Mouse (Mus musculus) macrophage (primary cell): ENCODE measurements around the gene Pros1. TPM values are rescaled to one million over a fixed set of nuclear protein-coding genes. Genes with fewer than 3 reads are reported as not detected.

Source experiments
- H3K27ac ChIP-seq: fragments of 350-480 bp; formaldehyde crosslinking; 2 replicates; pipeline ENCODE4 v1.9.0; 2021
- H3K36me3 ChIP-seq: fragments of 350-480 bp; formaldehyde crosslinking; 2 replicates; pipeline ENCODE4 v1.9.0; 2021; ENCODE audit errors: inconsistent target
- H3K4me3 ChIP-seq: fragments of 350-480 bp; formaldehyde crosslinking; 2 replicates; pipeline ENCODE4 v1.9.0; 2021; ENCODE audit errors: inconsistent target
- H3K79me2 ChIP-seq: fragments of 350-480 bp; formaldehyde crosslinking; 2 replicates; pipeline ENCODE4 v1.9.0; 2021; ENCODE audit errors: inconsistent target
- WGBS: methylation state at CpG from one replicate; pipeline ENCODE4 v1.1.7; 2026; ENCODE audit warnings: inconsistent platforms; ENCODE audit not compliant: missing documents; 5-methylcytosine and 5-hydroxymethylcytosine counted together
- polyA plus RNA-seq: library from polyadenylated mRNA; stranded (reverse); fragments of 250-400 nt; gene quantifications from 3 replicates; pipeline ENCODE4 v1.2.4, GENCODE M21; 2018; ENCODE audit warnings: inconsistent platforms

The Pros1 gene
- polyA plus RNA-seq, 1 experiment from 2014 or later, result 16.0 TPM

DNA sequence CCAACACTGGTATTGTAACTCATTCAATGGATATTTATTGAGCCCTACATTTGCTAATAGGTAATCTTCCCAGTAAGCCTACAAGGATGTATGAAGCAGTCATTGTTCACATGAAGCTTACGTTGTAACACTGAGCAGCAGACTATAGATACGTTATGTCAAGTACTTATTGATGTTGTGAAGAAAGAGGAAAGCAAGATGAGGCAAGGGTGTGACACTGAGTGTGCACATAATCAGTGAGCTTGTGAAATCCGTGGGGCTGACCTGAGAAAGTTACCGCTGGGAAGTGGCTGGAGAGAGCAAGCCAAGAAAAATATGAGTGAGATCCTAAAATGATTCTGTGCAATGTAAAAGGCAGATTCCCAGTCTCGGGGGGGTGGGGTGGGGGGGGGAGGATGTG, 61.4 kb downstream of the Pros1 start:
- Histone ChIP-seq H3K4me3 (no peak overlapping the region), H3K27ac (no peak overlapping the region), H3K79me2 (no peaks in the 10 kb centered on the region), H3K36me3 (no peaks in the 10 kb centered on the region)
- WGBS, result 77% methylated on average over 4 of the region's 5 CpGs

DNA sequence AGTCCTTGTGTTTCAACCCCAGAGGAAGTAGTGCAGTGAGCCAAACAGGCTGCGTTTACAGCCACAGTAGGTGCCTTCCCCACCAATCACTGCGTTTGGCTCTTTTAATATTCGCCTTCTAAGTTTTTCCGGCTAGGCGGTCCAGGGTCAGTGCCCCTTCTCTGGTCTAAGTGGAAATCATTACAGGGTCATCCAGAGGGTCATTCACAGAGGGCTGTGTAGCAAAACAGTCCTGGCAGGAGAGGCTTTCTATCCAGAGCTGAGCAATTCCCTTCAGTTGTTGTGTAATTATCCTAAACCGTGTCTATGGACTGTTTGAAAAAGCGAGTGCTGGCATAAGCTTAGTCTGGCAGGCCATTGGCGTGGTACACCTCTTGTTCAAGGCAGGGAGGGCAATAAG, 68.1 kb downstream of the Pros1 start:
- 89% methylated on average over 8 of the region's 8 CpGs for WGBS
- Histone ChIP-seq H3K4me3 (no peak overlapping the region), H3K36me3 (no peaks in the 10 kb centered on the region)

DNA sequence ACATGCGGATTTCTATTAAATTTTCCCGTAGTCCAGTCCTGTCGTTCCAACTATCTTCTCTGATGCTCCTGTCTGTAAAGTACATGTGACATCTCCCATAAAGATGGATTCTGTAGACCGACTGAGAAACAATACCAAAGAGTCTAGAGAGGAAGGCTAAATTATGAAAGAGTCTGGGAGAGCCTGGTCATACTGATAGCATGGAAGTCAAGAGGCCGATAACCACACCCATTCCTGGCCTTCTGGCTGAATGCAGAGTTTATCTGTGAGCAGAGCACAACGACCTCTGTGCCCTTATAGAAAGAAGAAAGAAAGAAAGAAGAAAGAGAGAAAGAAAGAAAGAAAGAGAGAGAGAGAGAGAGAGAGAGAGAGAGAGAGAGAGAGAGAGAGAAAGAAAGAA, 77.2 kb downstream of the Pros1 start:
- Histone ChIP-seq H3K36me3 (no peaks in the 10 kb centered on the region), H3K27ac (no peak overlapping the region)
- WGBS, result 83% methylated on average over 6 of the region's 6 CpGs

More for the DNA sequence above, 68.1 kb downstream of the Pros1 start:
- Histone ChIP-seq H3K27ac (no peak overlapping the region), H3K79me2 (no peaks in the 10 kb centered on the region)

DNA sequence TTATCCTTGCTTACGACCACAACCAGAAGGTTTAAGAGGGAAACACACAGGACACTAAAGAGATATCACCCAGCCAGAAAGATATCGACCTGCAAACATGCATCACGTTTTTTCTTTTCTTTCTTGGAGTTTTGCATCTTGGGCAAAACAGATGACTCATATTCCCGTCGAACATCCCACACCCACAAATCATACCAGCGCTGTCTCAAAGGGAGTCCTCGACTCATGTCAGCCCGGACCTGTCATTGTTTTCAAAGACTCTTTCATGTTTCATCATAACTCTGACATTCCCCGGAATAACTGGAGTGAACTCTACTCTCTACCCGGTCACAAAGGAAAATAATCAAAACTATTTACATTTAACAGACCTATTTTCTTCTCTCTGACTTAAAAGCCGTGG, 82.2 kb downstream of the Pros1 start:
- WGBS, result 90% methylated on average over 11 of the region's 11 CpGs
- H3K4me3 ChIP-seq, result no peak overlapping the region
- H3K27ac ChIP-seq, result no peak overlapping the region
- H3K36me3 ChIP-seq, result no peaks in the 10 kb centered on the region
- no peaks in the 10 kb centered on the region for H3K79me2 ChIP-seq

More for the DNA sequence above, 77.2 kb downstream of the Pros1 start:
- Histone ChIP-seq H3K79me2 (no peaks in the 10 kb centered on the region), H3K4me3 (no peak overlapping the region)

DNA sequence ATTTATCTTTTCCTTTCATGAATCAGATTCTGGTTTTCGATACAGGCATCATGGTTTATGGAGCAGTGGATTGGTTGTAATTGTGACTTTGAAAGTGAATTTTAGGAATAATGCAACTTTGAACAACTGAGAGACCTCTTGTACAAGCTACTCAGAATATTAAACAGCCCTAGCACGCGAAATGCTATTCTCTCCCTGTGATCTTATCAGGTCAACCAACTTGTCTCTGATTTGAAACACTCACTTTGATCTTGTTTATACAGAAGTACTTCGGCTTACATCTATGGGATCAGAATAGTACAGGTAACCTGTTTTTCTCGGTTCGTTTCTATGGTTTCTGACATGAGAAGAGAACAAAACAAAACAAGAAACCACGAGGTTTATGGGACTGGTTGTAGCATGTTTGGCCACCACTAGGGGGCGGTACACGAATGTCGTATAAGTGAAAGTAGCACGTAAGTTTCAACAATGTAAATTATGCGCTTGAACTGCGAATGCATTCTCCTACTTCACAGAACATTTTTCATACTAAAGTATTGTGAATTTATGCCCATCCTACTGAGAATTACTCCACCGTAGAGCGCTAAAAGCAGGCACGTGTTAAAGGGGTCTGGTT, 86.4 kb downstream of the Pros1 start:
- H3K4me3 ChIP-seq, result peak overlapping the region; percentile 15; the same call in 1 of the 2 replicates
- no peaks in the 10 kb centered on the region for H3K79me2 ChIP-seq
- WGBS, result 20% methylated on average over 16 of the region's 16 CpGs
- H3K27ac ChIP-seq, result no peak overlapping the region
- no peaks in the 10 kb centered on the region for H3K36me3 ChIP-seq

DNA sequence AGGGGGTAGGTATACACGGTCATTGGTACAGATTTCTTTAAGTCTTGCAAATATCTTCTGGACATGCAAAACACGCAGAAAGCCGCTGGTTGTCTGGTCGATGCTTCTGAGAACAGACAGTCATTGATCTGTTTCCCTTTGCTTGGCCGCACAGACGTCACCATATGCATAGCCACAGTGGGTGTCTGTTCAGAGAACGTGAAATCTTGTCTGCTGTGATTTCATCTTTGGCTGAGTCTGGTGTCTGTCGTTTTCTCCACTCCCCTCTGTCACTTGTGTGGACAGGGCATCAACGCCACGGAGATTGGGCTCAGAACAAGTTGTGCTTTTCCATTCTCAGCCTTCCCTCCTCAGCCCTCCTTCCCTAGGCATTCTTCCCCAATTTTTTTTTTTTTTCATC, 87.7 kb downstream of the Pros1 start:
- no peaks in the 10 kb centered on the region for H3K79me2 ChIP-seq
- 90% methylated on average over 10 of the region's 10 CpGs for WGBS

DNA sequence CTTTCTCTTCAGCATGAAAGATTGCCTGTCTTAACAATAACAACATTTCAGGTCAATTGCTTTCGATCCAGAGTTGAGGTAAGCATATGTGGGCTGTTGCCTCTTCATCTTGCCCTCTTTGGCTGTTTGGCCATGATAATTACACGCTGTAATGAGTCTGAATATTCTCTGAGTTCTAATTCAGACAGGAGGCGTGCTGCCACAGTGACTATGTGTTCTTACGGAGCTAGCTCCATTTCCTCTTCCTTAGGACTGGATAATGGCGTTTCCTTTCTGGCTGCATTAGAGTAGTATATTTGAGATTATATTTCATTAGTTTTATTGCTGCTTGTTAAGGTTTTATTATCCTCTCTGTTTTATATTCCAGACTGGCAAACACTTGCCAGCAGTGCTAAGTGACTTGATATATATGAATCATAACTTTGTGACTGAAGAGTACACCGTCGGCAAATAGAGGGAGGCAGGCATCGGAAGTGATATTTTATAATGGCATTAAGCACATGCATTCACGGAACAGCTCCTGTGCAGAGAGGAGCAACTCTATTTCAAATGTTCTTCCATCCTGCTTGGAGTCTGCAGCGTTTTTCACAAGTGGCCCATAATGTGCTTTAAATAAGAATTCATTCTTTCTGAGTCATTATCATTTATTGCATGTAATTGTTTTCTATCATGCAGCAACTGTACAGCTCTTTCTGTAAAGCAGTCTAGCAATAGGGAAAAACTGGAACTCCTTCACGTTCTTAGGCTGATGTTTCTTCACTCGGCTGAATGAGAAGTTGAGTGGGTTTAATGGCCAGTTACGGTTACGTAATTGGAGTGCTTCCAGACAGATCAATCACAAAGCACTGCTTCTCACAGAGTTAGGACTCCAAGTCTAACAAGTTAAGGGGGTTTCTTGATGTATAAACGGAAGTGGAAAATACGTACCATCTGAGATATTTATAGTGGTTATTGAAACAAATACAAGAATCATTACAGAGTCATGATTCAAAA, 88.6 kb downstream of the Pros1 start:
- H3K4me3 ChIP-seq, result no peak overlapping the region
- H3K27ac ChIP-seq, result no peak overlapping the region
- H3K36me3 ChIP-seq, result no peaks in the 10 kb centered on the region
- no peaks in the 10 kb centered on the region for H3K79me2 ChIP-seq
- WGBS, result 85% methylated on average over 16 of the region's 16 CpGs

More for the DNA sequence above, 87.7 kb downstream of the Pros1 start:
- Histone ChIP-seq H3K36me3 (no peaks in the 10 kb centered on the region), H3K4me3 (no peak overlapping the region), H3K27ac (no peak overlapping the region)

DNA sequence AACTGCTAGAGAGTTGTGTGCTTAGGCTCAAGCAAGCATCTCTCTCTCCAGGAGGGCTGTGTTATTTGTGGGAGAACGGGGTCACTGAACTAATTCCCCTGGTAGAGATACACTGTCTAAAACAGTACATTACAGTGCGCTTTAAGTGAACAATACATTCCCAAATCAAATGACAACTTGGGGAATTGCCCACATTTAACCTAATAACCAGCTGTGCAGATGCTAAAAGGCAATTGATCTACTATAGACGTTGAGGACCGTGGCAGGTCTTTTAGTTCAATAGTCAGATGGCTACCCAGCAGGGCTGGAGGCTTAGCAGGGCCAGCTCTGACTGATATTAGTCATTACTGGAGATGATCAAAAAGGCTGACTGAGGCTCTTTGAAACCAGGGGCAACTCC, 104.4 kb downstream of the Pros1 start:
- Histone ChIP-seq H3K27ac (no peak overlapping the region), H3K79me2 (no peaks in the 10 kb centered on the region)
- 81% methylated on average over 4 of the region's 4 CpGs for WGBS

DNA sequence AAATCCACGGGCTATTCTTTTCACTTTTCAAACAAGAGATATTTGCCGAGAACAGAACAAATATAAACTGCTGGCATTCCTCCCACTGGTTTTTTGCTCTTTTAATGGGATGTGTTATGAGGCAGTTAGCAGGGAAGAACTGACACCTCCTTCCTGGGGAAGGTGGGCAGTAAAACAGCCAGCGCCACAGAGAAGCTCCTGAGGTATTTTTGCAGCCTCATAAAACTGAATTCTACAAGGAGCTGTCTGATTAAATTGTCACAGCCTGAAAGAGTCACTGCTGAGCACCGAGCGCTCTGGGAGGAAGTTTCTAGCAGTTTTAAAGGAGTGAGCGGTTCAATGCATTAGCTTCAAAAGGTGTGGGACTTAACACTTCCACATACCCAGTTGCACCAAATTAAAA, 110.3 kb downstream of the Pros1 start:
- Histone ChIP-seq H3K36me3 (no peaks in the 10 kb centered on the region), H3K27ac (no peak overlapping the region), H3K4me3 (no peak overlapping the region), H3K79me2 (no peaks in the 10 kb centered on the region)
- 69% methylated on average over 6 of the region's 6 CpGs for WGBS

More for the DNA sequence above, 104.4 kb downstream of the Pros1 start:
- H3K4me3 ChIP-seq, result no peak overlapping the region
- no peaks in the 10 kb centered on the region for H3K36me3 ChIP-seq

DNA sequence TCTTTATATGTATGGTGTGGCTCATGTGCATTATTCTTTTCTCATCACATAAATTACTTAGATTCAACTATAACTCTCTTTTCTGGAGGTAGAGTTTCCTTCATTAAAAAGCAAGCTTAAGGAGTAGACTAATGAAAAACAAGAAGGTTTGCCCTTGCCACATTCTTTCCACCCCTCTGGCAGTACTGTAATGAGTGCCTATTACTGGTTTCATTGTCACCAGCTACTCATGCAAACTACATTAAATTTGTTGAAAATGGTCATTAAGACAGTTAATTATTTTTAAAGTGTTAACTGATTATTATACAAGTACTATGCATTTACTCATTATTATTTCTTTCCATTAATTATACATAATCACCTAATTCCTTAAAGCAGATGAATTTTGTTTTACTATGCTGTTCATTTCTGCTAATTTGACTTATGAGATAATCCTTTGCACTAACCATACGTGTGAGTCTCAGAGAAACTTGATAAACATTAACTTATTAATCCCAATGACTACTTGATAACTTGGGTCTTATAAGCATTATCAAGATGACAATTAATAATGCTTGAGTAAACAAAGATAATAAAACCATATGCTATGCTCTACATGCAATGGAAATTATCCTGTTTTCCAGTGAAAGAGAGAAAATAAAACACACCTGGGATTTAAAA, 117.7 kb downstream of the Pros1 start:
- Histone ChIP-seq H3K36me3 (no peaks in the 10 kb centered on the region), H3K79me2 (no peaks in the 10 kb centered on the region), H3K4me3 (no peak overlapping the region), H3K27ac (no peak overlapping the region)
- WGBS, result 90% methylated on average over 1 of the region's 1 CpGs

DNA sequence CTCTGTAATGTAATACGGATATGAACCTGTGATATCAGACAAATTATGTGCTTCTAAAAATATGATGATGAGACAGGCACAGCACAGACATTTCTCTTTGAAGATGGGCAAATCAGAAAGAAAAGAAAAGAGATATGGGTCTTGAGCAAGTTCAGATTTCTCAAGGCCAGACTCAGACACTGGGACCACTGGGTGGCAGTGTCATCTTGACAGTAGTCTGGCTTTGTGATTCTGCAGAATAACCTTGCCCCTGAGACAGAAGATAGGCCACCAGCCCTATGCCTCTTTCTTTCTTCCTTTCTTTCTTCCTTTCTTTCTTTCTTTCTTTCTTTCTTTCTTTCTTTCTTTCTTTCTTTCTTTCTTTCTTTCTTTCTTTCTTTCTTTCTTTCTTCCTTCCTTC, 120.8 kb downstream of the Pros1 start:
- 90% methylated on average over 1 of the region's 1 CpGs for WGBS
- Histone ChIP-seq H3K79me2 (no peaks in the 10 kb centered on the region), H3K27ac (no peak overlapping the region), H3K36me3 (no peaks in the 10 kb centered on the region), H3K4me3 (no peak overlapping the region)

Other genes with a start within 250 kb of the Pros1 start
- 9.3 to 17.7 TPM (median 12.7 TPM) in 3 replicates for gene Nsun3, start 67.5 kb upstream of the Pros1 start, polyA plus RNA-seq
- gene Stx19, start 39.6 kb upstream of the Pros1 start, polyA plus RNA-seq, result not detected in 3 replicates
- gene Arl13b, start 7.3 kb upstream of the Pros1 start, polyA plus RNA-seq, result 4.9 to 6.6 TPM (median 6.0 TPM) in 3 replicates